Mouse (Mus musculus) erythroblast, embryonic 14.5 days (primary cell): ENCODE measurements at regions not wholly inside any gene's neighbourhood (a gene's known extent, or its start where the extent isn't known, plus 50 kb on each side); places are given as distances from the start of the nearest gene placed in this dataset.

Experiments used
- H3K27me3 ChIP-seq: 2 replicates; pipeline ENCODE4 v1.6.1; 2012; ENCODE audit warnings: inconsistent platforms; ENCODE audit not compliant: control insufficient read depth
- H3K36me3 ChIP-seq: 2 replicates; pipeline ENCODE4 v1.6.1; 2012; ENCODE audit warnings: mild to moderate bottlenecking, inconsistent platforms; ENCODE audit not compliant: control insufficient read depth
- H3K4me1 ChIP-seq: 2 replicates; pipeline ENCODE4 v1.6.1; 2012; ENCODE audit warnings: inconsistent platforms; ENCODE audit not compliant: control insufficient read depth
- H3K4me3 ChIP-seq: replicated peaks from 2 replicates; pipeline ENCODE3; 2012; ENCODE audit warnings: moderate library complexity, mild to moderate bottlenecking, inconsistent platforms
- H3K9me3 ChIP-seq: 2 replicates; pipeline ENCODE4 v1.6.1; 2012; ENCODE audit warnings: low read length, inconsistent platforms, mixed read lengths; ENCODE audit not compliant: control insufficient read depth
- GATA1 ChIP-seq: IDR thresholded peaks from 2 replicates; pipeline ENCODE4 v1.6.1; 2012; ENCODE audit warnings: low read length, inconsistent platforms, mixed read lengths
- TAL1 ChIP-seq: IDR thresholded peaks from 3 replicates; pipeline ENCODE4 v1.6.1; 2012; ENCODE audit warnings: low read length, inconsistent platforms, mixed read lengths

- no peaks in the 10 kb centered on the region for H3K4me1 ChIP-seq
- no peaks in the 10 kb centered on the region for H3K9me3 ChIP-seq
- H3K4me3 ChIP-seq: no peak overlapping the region
- H3K27me3 ChIP-seq: no peaks in the 10 kb centered on the region
- H3K36me3 ChIP-seq: no peaks in the 10 kb centered on the region
- no peak for TF ChIP-seq GATA1
- TF ChIP-seq TAL1: no peak
Observed at GRCm38 (mm10) chr14:46475945-46476344, 85.5 kb upstream of the Bmp4 start.

GRCm38 (mm10) chr14:46462967-46463366 is 72.5 kb upstream of the Bmp4 start:
- H3K4me1 ChIP-seq: no peaks in the 10 kb centered on the region
- no peaks in the 10 kb centered on the region for H3K9me3 ChIP-seq
- TF ChIP-seq GATA1: no peak
- no peak for TF ChIP-seq TAL1
- no peaks in the 10 kb centered on the region for H3K27me3 ChIP-seq
- no peak overlapping the region for H3K4me3 ChIP-seq
- no peaks in the 10 kb centered on the region for H3K36me3 ChIP-seq

GRCm38 (mm10) chr14:46461960-46462359 is 71.5 kb upstream of the Bmp4 start:
- Histone ChIP-seq H3K27me3 (no peaks in the 10 kb centered on the region), H3K4me3 (no peak overlapping the region), H3K9me3 (no peaks in the 10 kb centered on the region), H3K36me3 (no peaks in the 10 kb centered on the region), H3K4me1 (no peaks in the 10 kb centered on the region)
- TF ChIP-seq GATA1 (no peak), TAL1 (no peak)

GRCm38 (mm10) chr14:46454500-46454899 is 64.0 kb upstream of the Bmp4 start:
- H3K4me3 ChIP-seq: no peak overlapping the region
- H3K4me1 ChIP-seq: no peaks in the 10 kb centered on the region
- no peaks in the 10 kb centered on the region for H3K27me3 ChIP-seq
- peaks cover 4% of the 10 kb centered on the region; the same call in 1 of the 2 replicates for H3K9me3 ChIP-seq
- TF ChIP-seq GATA1 (no peak), TAL1 (no peak)
- H3K36me3 ChIP-seq: no peaks in the 10 kb centered on the region

GRCm38 (mm10) chr14:46441696-46442095 is 51.2 kb upstream of the Bmp4 start:
- Histone ChIP-seq H3K4me1 (no peaks in the 10 kb centered on the region), H3K4me3 (no peak overlapping the region), H3K27me3 (no peaks in the 10 kb centered on the region), H3K9me3 (no peaks in the 10 kb centered on the region), H3K36me3 (no peaks in the 10 kb centered on the region)
- no peak for TF ChIP-seq TAL1
- no peak for TF ChIP-seq GATA1
